Mouse (Mus musculus) gastrocnemius, postnatal 4 days (tissue): ENCODE measurements at regions not wholly inside any gene's neighbourhood (a gene's known extent, or its start where the extent isn't known, plus 50 kb on each side); places are given as distances from the start of the nearest gene placed in this dataset.

ENCODE experiments used
- DNase-seq, 2 experiments: peaks; one replicate each; pipeline ENCODE4 v3.0.0; 2021 to 2022; ENCODE audit warnings: low spot score in 2 of 2, mixed read lengths in 2 of 2

DNA sequence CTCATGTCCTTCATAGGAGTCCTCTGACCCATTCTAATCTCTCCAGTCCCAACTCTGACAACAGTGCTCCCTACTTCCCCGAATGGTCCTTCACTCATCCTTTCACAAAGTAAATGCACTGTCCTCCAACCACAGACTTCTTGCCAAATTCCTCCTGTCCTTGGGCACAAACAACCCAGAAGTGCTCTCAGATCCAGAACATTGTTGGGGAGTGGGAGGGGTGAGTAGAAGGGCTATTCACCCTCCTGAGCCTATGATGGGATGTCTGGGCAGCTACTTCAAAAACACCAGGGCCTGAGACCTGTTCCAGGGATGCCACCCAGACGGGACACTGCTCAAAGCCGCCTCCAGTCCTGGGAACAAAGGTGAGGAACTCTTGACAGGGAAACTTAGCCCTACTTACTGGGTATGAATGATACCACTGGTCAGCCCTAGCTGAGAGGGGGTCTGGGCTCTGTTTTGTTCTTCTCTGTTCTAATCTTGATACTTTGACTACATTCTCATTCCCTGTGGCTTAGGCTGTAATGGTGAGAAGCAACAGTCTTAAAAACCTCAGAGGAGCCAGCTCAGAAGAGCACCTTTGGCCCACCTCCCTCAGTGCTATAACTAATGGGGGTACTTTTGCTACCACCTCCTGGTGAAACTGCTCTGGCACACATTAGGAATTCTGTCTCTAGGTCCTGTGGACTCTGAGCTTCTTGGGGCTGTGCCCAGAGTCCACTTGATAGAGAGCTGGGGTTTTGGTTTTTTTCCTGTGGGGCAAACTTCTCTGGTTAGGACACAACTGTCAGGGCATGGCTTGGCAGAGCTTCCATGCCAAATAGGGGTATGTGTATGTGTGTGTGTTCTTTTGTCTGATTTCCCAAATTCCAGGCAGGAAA, 143.2 kb downstream of the Zfp36l1 start:
- DNase-seq, result peak in 1 of 2 experiments; percentile 50

DNA sequence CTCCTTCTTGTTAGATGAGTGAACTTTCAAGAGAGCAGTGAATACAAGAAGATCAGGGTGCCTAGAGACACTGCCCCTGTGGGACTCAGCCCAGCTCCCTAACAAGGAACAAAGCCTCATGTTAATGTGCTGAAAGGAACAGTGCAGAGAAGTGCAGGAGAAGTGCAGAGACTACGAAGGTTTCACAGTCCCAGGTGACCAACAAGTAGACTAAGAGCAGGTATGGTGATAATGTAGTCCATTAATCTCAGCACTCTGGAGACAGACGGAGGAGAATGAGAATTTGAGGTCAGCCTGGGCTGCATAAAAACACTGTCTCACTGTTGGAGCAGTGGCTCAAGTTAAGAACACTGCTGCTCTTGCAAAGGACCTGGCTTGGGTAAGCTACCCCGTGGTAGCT, 144.1 kb downstream of the Zfp36l1 start:
- DNase-seq, result no peak

DNA sequence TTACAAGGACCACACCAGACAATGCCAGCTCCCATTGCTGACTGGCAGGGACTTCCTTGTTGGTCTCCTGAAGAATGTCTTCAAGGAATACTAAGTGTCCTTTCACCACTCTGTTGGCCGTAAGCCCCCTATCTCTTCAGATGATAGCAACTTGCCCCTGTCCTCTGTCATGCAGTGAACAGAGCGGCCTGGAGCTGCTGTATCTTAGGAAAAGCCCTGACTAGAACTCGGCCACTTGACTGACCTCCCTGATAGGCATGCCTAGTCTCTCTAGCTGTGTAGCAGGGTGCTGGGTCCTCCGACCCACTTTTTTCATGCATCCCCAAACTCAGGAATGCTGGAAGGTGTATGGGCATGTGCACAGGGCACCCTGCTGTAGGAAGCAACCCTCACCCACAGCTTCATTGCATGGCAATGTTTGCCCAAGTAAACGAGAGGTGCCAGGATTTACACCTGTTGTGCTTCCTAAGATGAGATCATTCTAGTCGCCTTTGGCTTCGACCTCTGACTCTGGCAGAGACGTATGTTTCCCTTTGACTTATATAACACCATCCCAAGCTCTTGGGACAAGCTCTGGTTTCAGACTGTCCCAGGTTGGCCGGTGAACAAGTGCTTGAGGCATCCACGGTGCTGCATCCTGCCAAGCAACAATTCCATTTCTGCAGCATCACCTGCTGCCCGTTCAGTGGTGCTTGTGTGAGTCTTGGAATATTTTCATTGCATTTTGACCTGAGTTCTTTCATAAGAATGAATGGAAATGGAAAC, 145.1 kb downstream of the Zfp36l1 start:
- no peak for DNase-seq

DNA sequence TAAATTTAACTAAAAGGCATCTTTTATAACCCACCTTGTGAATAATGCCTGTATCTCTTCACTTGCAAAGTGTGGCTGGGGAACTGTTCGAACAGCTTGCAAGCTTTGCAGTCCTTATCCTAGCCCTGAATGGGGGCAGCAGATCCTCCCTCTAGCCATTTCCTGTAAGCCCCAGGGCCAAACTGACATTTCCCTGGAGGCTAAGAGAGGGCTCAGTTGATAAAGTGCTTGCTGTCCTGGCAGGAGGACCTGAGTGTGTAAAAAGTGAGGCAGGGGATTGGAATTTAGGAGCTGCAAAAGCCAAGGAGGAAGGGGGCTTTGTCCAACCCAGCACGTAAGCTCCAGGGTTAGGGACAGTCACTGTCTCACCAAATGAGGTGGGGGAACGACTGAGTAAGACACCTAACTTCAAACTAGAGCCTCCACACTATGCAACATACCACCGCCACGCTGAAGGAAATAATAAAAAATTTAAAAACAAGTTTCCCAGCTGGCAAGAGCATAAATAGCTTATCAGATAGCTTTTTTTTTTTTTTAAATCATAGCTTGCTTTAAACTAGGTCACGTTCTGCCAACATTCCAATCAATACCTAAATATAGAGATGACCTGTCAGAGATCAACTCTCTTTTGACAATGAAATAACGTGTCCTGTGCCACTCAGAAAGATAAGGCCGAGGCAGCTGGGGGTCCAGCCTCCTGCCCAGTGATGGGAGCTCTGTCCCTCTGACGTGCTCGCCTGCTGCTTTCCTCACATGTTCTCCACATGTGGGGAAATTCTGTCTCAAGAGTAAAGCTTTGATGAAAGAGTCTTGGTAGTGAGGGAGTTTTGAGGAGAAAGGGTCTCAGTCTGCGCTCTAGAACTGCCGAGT, 146.0 kb downstream of the Zfp36l1 start:
- no peak for DNase-seq

DNA sequence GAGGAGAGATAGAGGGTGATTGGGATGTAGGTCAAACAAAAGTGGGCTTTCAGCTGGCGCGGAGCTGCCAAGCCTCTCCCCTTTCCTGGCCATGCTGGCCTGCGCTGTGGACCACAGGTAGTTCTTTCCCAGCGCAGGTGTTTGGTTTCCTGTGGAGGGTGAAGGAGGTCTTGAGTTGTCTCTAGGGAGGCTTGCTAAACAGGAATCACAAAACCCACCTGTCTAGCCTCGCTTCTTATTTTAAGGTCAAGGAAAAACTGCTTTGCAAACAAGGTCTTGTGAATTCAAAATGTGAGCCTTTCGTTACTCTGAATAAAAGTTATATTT, 146.6 kb downstream of the Zfp36l1 start:
- no peak for DNase-seq

DNA sequence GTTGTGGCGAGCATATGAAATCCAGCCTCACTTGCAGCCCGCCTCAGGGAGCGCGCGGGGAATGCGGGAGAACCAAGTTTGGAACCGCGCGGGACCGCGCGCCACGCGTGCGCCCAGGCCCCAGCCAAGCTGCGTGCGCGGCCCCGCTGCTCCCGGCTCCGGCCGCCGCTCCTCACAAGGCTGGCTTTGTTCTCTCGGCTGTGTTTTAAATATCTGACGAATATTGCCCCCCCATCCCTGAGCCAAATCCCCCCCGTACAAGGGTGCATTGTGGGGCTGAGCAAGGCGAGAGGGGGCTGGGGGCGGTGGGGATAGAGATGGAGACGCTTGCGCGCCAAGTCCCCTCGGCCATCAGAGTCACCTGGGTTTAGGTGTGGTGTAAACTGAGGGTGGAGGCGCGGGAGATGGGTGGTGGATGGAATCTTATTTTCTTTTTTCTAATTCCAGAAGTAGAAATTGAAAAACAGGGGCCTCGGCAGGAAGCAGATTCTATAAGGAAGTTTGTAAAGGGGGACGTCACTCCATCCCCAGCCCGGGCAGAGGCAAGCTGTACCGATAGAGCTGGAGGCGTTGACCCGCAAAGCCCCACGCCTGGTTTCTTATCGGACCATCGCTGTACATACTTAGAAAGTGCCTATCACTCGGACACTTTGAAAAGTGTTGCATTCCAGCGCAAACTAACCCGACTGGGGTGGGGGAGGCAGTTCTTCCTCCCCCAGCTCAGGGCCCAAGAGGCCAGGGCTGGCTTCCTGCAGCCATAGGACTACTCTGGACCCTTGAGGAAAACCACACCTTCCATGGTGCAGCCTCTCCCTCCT, 147.1 kb downstream of the Zfp36l1 start:
- peak in 1 of 2 experiments; percentile 48 for DNase-seq

DNA sequence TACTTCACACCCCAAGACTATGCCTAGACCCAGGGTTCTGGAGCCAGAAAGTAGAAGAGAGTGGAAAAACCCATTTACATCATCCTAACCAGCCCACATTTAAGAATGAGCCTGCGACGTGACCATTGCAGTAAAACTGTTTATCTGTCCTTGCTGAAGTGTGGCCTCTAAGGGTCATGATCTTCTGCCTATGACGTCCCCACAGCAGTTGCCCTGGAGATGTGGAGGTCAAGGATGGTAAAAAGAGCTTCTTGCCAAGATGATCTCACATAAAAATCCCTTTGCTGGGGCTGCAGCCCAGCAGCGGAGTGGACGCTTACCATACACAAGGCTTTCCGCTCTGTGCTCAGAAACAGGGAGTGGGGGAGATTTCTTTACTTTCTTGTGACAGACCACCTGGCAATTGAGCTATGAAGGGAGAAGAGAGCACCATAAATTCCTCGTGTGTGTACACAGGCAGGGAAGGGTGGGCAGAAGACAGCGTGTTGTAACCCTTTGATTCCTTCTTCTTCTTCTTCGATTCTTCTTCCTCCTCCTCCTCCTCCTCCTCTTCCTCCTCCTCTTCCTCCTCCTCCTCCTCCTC, 149.3 kb downstream of the Zfp36l1 start:
- DNase-seq, result no peak

DNA sequence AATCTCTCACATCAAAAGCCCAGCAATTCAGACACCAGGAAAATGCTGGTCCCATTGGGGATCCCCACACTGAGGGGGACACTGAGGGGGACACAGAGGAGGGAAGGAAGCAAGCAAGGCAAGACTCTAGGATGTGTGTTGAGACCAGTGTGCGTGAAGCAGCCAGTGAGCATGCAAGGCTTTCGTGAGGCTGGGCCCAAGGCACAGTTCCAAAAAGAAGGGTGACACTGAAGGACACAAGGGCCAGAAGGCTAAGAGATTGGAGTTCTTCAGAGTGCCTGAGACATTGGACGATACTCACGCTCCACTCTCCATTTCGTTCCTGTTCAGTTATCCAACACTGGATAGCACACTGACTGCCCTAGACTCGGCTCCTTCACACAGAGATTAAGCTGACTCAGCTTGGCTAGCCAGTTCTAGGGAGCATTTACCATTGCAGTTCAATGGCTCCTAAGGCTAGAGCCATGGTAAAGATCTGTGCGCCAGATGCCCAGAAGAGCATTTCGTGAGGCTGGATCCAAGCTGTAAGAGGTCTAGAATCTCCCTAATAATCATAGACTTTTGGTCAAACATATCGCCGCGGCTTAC, 150.1 kb downstream of the Zfp36l1 start:
- DNase-seq, result no peak

DNA sequence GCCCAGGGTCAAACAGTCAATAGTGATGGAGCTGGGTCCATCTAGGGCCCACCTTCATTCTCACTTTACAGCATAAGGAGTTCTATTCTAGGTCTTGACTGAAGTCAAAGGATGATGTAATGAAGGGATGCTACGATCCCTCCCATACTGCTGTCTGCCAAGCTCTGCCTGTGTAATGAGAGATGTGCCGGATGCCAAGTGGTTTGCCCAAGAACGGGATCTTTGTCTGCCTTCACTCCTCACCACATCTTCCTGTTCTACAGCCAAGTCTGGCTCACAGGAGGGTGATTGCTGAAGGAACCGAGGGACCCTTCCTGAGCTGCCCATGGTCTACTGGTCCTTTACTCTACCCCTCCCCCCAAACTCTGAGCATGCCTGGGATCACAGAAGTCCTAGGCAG, 150.9 kb downstream of the Zfp36l1 start:
- no peak for DNase-seq

DNA sequence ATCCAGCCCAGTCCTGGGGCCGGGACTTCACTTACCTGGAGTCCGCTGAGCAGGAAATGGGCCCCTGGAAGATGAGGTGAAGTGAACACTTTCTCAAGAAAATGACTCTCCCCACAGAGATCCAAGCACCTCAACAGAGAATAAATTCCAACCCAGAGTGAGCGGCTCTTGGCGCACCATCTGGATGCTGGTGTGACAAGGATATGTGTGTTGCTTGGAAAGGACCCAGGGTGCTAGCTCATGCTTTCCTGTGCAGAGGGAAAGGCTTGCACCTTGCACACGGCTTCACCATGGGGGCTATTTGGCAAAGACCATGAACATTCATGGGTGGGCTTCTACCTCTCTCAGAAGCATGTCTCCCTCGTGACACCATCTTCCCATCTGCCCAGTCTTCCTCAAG, 151.7 kb downstream of the Zfp36l1 start:
- no peak for DNase-seq

DNA sequence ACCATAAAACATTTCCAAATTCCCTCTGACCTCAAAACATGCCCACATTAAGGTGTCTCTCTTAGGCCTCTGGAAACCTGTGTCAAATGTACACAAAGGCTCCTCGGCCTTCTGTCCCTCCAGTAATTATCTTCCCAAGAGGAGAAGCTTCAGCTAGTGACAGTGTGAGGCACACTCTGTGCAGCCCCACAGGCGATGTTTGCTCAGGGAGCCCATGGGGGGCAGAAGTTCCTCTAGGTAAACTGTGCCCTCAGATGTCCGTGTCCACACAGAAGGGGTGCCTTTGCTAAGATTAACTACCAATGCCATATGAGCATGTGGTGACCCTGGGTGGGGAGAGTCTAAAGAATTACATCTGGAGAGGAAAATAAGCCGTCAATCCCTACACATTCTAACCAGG, 152.4 kb downstream of the Zfp36l1 start:
- no peak for DNase-seq

DNA sequence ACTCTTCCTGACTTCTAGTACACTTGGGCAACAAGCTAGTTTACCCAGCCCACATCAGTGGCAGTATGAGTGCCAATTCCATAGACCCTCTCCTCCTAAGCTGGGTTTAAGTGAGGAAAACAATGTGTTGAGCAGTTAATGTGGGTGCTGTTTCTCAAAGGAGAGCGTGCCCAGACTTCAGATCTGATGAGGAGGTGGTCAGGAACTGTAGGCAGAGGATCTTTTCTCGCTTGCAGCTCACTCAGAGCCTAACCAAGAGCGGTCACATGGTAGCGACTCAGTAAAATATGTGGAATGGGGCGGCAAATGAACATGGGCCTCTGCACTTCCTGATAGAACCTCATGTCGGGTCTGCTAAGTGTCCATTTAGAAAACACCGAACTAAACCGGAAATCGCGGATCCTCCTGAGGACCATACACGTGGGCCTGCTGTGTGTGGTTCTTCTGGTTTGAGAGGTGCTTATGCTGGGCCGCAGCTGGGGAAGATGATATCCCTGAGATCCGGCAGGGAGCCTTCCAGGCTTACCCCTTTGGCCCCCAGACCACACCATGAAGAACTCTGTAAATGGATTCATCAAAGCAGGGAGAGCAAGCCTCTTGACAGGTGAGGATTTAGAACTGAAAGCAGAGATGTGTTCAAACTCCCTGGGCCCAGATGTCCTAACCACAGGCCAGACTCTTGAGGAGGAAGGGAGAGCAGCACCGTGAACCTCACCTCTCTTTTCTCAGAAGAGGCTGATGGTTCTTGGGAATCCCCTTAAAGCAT, 153.1 kb downstream of the Zfp36l1 start:
- no peak for DNase-seq

DNA sequence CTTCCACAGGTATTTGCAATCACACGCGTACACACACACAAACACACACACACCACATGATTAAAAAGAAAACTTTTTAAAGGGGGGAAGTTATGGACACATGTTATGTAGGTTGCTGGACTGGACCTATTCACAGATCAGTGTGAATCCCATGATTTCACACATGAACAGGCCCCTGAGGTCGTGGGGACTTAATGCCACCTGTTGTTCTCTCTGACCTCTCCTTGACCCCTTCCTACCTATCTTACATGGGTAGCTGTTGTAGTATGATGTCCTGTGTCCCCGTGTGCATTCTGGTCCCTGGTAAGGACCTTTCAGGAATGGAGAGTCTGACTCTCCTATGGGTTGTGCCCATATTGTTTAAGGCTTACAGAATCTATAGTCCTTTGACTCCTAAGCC, 155.6 kb downstream of the Zfp36l1 start:
- DNase-seq, result no peak

DNA sequence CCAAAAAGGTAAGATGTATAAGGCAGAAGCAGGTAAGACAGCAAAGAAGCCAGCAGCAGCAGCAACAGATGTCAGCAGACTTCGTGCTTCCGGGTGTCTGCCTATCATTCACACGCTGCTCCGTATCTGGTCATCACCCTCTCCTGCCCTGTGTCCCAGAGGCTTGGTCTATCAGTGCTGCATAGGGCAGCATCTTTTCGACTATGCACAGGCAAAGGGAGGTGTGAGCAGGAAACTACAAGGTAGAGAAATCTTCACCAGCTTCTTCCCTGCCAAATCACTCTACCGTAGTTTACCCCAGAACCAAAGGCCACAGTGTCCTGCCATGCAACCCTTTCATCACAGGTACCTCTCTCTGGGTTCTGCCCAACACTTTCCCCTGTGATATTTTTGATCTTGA, 156.5 kb downstream of the Zfp36l1 start:
- no peak for DNase-seq

DNA sequence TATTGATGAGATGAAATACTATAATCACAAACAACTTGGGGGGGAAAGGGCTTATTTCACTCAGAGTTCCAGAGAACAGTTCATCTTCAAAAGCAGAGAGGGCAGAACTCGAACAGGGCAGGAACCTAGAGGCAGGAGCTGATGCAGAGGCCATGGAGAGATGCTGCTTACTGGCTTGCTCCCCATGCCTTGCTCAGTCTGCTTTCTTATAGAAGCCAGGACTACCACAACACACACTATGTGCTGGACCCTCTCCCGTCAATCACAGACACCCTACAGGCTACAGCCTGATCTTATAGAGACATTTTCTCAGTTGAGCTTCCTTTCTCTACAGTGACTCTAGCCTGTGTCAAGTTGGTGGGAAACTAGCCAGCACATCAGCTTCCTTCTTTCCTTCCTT, 157.3 kb downstream of the Zfp36l1 start:
- no peak for DNase-seq

DNA sequence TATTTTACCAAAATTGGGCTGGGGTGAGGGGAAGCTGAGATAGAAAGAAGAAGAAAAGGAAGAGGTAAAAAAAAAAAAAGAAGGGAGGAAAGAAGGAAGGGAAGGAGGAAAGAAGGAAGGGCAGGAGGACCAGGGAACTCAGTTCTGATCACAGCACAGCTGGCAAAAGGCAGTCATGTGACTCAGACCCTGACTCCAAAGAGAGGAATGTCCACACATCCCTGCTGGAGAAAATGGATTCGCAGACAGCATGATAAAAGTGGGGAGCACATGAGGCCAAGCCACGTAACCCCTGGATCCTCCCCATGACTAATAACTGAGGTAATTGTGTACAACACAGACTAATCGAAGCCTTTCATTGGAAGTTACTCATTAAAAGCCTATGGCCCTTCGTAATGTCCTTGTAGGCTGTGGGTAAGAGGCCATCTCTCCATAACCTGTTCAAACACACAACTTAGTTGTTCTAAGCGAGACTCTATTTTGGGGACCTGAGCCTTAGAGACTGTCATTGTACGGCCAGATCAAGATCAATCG, 162.2 kb downstream of the Zfp36l1 start:
- no peak for DNase-seq

DNA sequence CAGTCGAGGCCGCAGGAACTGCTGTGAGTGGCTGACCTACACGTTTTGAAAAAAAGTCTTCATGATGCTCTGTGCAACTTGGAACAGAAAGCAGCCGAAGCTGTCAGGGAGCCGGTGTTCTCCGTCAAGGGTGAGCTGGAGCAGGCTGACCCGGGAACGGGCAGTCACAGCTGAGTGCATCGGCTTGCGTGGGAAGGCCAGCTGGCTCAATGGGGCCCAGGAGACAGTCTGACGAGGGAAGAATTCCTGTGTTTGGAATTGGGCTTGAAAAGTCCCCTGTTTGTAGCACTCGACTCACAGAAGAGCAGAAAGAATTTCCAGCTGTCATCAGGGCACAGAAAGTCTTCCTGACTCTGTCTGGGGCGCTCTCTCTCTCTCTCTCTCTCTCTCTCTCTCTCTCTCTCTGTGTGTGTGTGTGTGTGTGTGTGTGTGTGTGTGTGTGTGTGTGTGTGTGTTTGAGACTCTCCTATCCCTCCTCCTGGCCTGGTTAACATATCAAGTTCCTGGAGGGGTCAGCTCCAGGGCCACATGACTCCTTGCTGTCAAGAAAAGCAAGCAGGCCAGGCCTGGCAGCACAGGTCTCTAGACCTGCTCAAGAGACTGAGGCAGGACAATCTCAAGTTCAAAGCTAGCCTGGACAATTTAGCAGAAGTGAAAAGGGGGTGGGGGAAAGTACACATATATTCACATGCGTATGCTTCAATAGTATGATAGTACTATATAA, 163.6 kb downstream of the Zfp36l1 start:
- peak; percentile 53 to 84 for DNase-seq

DNA sequence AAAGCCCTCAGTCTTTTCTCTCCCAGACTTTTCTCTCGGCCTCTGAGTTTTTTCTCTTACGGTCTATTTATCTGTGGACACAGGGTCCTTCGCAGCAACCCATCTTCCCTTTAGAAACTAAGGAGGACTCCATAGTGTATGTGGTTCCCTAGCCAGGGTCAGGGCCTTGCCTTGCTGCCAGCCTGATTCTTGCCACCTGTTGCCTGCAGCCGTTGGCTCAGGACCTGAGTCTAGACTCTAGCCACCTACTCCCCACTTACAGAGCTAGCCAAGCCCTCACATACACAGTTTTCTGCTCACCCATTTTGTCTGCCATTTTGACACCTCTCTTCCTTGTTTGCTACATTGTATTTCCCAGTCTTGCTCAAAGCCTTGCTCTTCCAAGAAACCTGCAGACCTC, 165.2 kb downstream of the Zfp36l1 start:
- no peak for DNase-seq
